Mouse (Mus musculus): ENCODE data around the gene Tmem234.

GRCm38 (mm10) chr4:129563718-129564117, 36.8 kb upstream of the Tmem234 start:
- TF ChIP-seq CTCF (IDR thresholded peaks at IDR 0.05; ENCODE audit: low read depth, low read length) (no peak), EP300 (IDR thresholded peaks at IDR 0.05; ENCODE audit: insufficient read depth, low read depth, low read length) (no peak), POLR2A (IDR thresholded peaks at IDR 0.05; ENCODE audit: insufficient read depth, low read length) (no peak)
